Mouse (Mus musculus) MEL (cell line): ENCODE measurements around the gene Fbn1. TPM values are rescaled to one million over a fixed set of nuclear protein-coding genes. Genes with fewer than 3 reads are reported as not detected.

Source experiments
- DNase-seq: peaks from one replicate; pipeline ENCODE4 v3.0.0; 2011; ENCODE audit warnings: low read depth, low spot score
- H3K27ac ChIP-seq: 2 replicates; pipeline ENCODE4 v1.5.1; 2012; ENCODE audit warnings: low read depth, mild to moderate bottlenecking, control low read depth, low read length, moderate library complexity; ENCODE audit not compliant: control insufficient read depth
- H3K27me3 ChIP-seq, 2 experiments: fragments of 150-350 bp in 1 of 2; sonication (generic) in 1 of 2; 2 replicates each; pipeline ENCODE4 v1.6.1; 2012; ENCODE audit warnings: low read length in 2 of 2, mild to moderate bottlenecking in 2 of 2, improper control_type of control experiment in 1 of 2, moderate library complexity in 1 of 2; ENCODE audit not compliant: insufficient read depth in 2 of 2, control insufficient read depth in 1 of 2
- H3K36me3 ChIP-seq, 2 experiments: 2 replicates each; pipeline ENCODE4 v1.6.1; 2012 to 2014; ENCODE audit warnings: low read length in 2 of 2, improper control_type of control experiment in 1 of 2, inconsistent platforms in 1 of 2, mild to moderate bottlenecking in 1 of 2; ENCODE audit not compliant: insufficient read depth in 2 of 2, control insufficient read depth in 1 of 2
- H3K4me1 ChIP-seq, 2 experiments: fragments of 150-350 bp in 1 of 2; sonication (generic) in 1 of 2; 2 replicates each; pipeline ENCODE4 v1.6.1; 2012; ENCODE audit warnings: low read length in 2 of 2, improper control_type of control experiment in 1 of 2, mild to moderate bottlenecking in 1 of 2; ENCODE audit not compliant: insufficient read depth in 2 of 2, control insufficient read depth in 1 of 2
- H3K4me3 ChIP-seq, 2 experiments: fragments of 150-350 bp in 1 of 2; sonication (generic) in 1 of 2; 2 replicates each; pipeline ENCODE4 v1.5.1; 2012; ENCODE audit warnings: low read depth in 2 of 2, low read length in 2 of 2, mild to moderate bottlenecking in 2 of 2, moderate library complexity in 2 of 2, control low read depth in 1 of 2, improper control_type of control experiment in 1 of 2; ENCODE audit not compliant: control insufficient read depth in 1 of 2, insufficient read depth in 1 of 2
- H3K79me2 ChIP-seq: 2 replicates; pipeline ENCODE4 v1.6.1; 2012; ENCODE audit warnings: mild to moderate bottlenecking, low read length, moderate library complexity; ENCODE audit not compliant: control insufficient read depth, poor library complexity, insufficient read depth
- H3K9ac ChIP-seq: 2 replicates; pipeline ENCODE4 v1.6.1; 2012; ENCODE audit warnings: low read depth, mild to moderate bottlenecking, control low read depth, low read length, moderate library complexity; ENCODE audit not compliant: control insufficient read depth, poor library complexity, severe bottlenecking
- H3K9me3 ChIP-seq: fragments of 150-350 bp; sonication (generic); replicated peaks from 2 replicates; pipeline ENCODE4 v1.6.1; 2012; ENCODE audit warnings: mild to moderate bottlenecking, low read length, improper control_type of control experiment, moderate library complexity; ENCODE audit not compliant: insufficient read depth
- BHLHE40 ChIP-seq: IDR thresholded peaks from 2 replicates; pipeline ENCODE4 v1.6.1; 2012; ENCODE audit warnings: low read depth, mild to moderate bottlenecking, inconsistent platforms, low read length, improper control_type of control experiment, borderline replicate concordance
- CTCF ChIP-seq, 3 experiments: IDR thresholded peaks in 2 of 3; conservative IDR thresholded peaks in 1 of 3; 2 replicates each; pipeline ENCODE4 v1.5.1; 2011 to 2012; ENCODE audit warnings: low read length in 3 of 3, low read depth in 2 of 3, mild to moderate bottlenecking in 2 of 3, improper control_type of control experiment in 1 of 3, inconsistent platforms in 1 of 3, mixed read lengths in 1 of 3, moderate library complexity in 1 of 3; ENCODE audit not compliant: control insufficient read depth in 1 of 3, insufficient read depth in 1 of 3, poor library complexity in 1 of 3, severe bottlenecking in 1 of 3
- ELF1 ChIP-seq: IDR thresholded peaks from 2 replicates; pipeline ENCODE4 v1.6.1; 2014; ENCODE audit warnings: low read depth, mild to moderate bottlenecking, inconsistent platforms, low read length, improper control_type of control experiment, moderate library complexity
- EP300 ChIP-seq, 2 experiments: IDR thresholded peaks; 2 replicates each; pipeline ENCODE4 v1.6.1; 2011; ENCODE audit warnings: improper control_type of control experiment in 2 of 2, low read length in 2 of 2, low read depth in 1 of 2, mild to moderate bottlenecking in 1 of 2
- ETS1 ChIP-seq: IDR thresholded peaks from 2 replicates; pipeline ENCODE4 v1.6.1; 2012; ENCODE audit warnings: low read depth, mild to moderate bottlenecking, inconsistent platforms, low read length, improper control_type of control experiment, moderate library complexity
- GABPA ChIP-seq: IDR thresholded peaks from 2 replicates; pipeline ENCODE4 v1.6.1; 2012; ENCODE audit warnings: low read depth, mild to moderate bottlenecking, inconsistent platforms, low read length, improper control_type of control experiment, moderate library complexity
- GATA1 ChIP-seq: IDR thresholded peaks from 2 replicates; pipeline ENCODE4 v1.6.1; 2011; ENCODE audit warnings: low read depth, low read length, improper control_type of control experiment
- HCFC1 ChIP-seq: IDR thresholded peaks from 2 replicates; pipeline ENCODE4 v1.6.1; 2012; ENCODE audit warnings: low read depth, mild to moderate bottlenecking, inconsistent platforms, low read length, improper control_type of control experiment, moderate library complexity
- JUND ChIP-seq: IDR thresholded peaks from 2 replicates; pipeline ENCODE4 v1.6.1; 2011; ENCODE audit warnings: low read depth, mild to moderate bottlenecking, improper control_type of control experiment, low read length
- KAT2A ChIP-seq: conservative IDR thresholded peaks from 2 replicates; pipeline ENCODE4 v1.6.1; 2012; ENCODE audit warnings: low read depth, low read length, improper control_type of control experiment, inconsistent platforms
- MAFK ChIP-seq: IDR thresholded peaks from 2 replicates; pipeline ENCODE4 v1.6.1; 2011; ENCODE audit warnings: low read depth, mild to moderate bottlenecking, low read length, improper control_type of control experiment, borderline replicate concordance
- MAX ChIP-seq: IDR thresholded peaks from 2 replicates; pipeline ENCODE4 v1.6.1; 2011; ENCODE audit warnings: low read length, improper control_type of control experiment
- MAZ ChIP-seq: IDR thresholded peaks from 2 replicates; pipeline ENCODE4 v1.6.1; 2012; ENCODE audit warnings: low read depth, mild to moderate bottlenecking, inconsistent platforms, low read length, improper control_type of control experiment
- MEF2A ChIP-seq: IDR thresholded peaks from 2 replicates; pipeline ENCODE4 v1.6.1; 2014; ENCODE audit warnings: low read depth, mild to moderate bottlenecking, inconsistent platforms, low read length, improper control_type of control experiment; ENCODE audit not compliant: poor library complexity, insufficient replicate concordance, severe bottlenecking; ENCODE audit errors: extremely low read depth
- MXI1 ChIP-seq: IDR thresholded peaks from 2 replicates; pipeline ENCODE4 v1.6.1; 2011; ENCODE audit warnings: mild to moderate bottlenecking, low read depth, low read length, improper control_type of control experiment
- MYB ChIP-seq: IDR thresholded peaks from 2 replicates; pipeline ENCODE4 v1.6.1; 2011; ENCODE audit warnings: mild to moderate bottlenecking, low read depth, low read length, improper control_type of control experiment
- NRF1 ChIP-seq: IDR thresholded peaks from 2 replicates; pipeline ENCODE4 v1.6.1; 2014; ENCODE audit warnings: low read depth, mild to moderate bottlenecking, inconsistent platforms, low read length, improper control_type of control experiment, moderate library complexity; ENCODE audit not compliant: poor library complexity, insufficient read depth, severe bottlenecking
- POLR2A ChIP-seq, 2 experiments: IDR thresholded peaks; 2 replicates each; pipeline ENCODE4 v1.6.1; 2011 to 2012; ENCODE audit warnings: low read length in 2 of 2, mild to moderate bottlenecking in 2 of 2, control low read depth in 1 of 2, improper control_type of control experiment in 1 of 2, low read depth in 1 of 2, moderate library complexity in 1 of 2; ENCODE audit not compliant: control insufficient read depth in 1 of 2, insufficient read depth in 1 of 2, poor library complexity in 1 of 2
- POLR2AphosphoS2 ChIP-seq: IDR thresholded peaks from 2 replicates; pipeline ENCODE4 v1.6.1; 2011; ENCODE audit warnings: low read length, improper control_type of control experiment
- RAD21 ChIP-seq: IDR thresholded peaks from 2 replicates; pipeline ENCODE4 v1.6.1; 2011; ENCODE audit warnings: mild to moderate bottlenecking, low read depth, low read length, improper control_type of control experiment
- SMC3 ChIP-seq: IDR thresholded peaks from 2 replicates; pipeline ENCODE4 v1.6.1; 2011; ENCODE audit warnings: low read depth, low read length, improper control_type of control experiment
- TAL1 ChIP-seq: IDR thresholded peaks from 2 replicates; pipeline ENCODE4 v1.6.1; 2012; ENCODE audit warnings: mild to moderate bottlenecking, inconsistent platforms, low read length, moderate library complexity, mixed read lengths
- TBP ChIP-seq: IDR thresholded peaks from 2 replicates; pipeline ENCODE4 v1.8.0; 2011; ENCODE audit warnings: low read depth, low read length, improper control_type of control experiment
- TCF12 ChIP-seq: IDR thresholded peaks from 2 replicates; pipeline ENCODE4 v1.6.1; 2014; ENCODE audit warnings: low read depth, mild to moderate bottlenecking, inconsistent platforms, low read length, improper control_type of control experiment, moderate library complexity
- UBTF ChIP-seq: IDR thresholded peaks from 2 replicates; pipeline ENCODE4 v1.6.1; 2012; ENCODE audit warnings: low read depth, mild to moderate bottlenecking, inconsistent platforms, low read length, improper control_type of control experiment, moderate library complexity, borderline replicate concordance; ENCODE audit not compliant: insufficient read depth
- USF1 ChIP-seq: IDR thresholded peaks from 2 replicates; pipeline ENCODE4 v1.6.1; 2014; ENCODE audit warnings: low read depth, mild to moderate bottlenecking, inconsistent platforms, low read length, improper control_type of control experiment, moderate library complexity
- USF2 ChIP-seq, 2 experiments: IDR thresholded peaks; 2 replicates each; pipeline ENCODE4 v1.6.1; 2011 to 2012; ENCODE audit warnings: improper control_type of control experiment in 2 of 2, low read length in 2 of 2, borderline replicate concordance in 1 of 2, inconsistent platforms in 1 of 2, low read depth in 1 of 2, mild to moderate bottlenecking in 1 of 2; ENCODE audit not compliant: insufficient read depth in 1 of 2
- ZKSCAN1 ChIP-seq: IDR thresholded peaks from 2 replicates; pipeline ENCODE4 v1.6.1; 2012; ENCODE audit warnings: low read depth, mild to moderate bottlenecking, inconsistent platforms, low read length, improper control_type of control experiment, moderate library complexity
- ZMIZ1 ChIP-seq: IDR thresholded peaks from 2 replicates; pipeline ENCODE4 v1.6.1; 2012; ENCODE audit warnings: low read depth, mild to moderate bottlenecking, inconsistent platforms, low read length, improper control_type of control experiment, moderate library complexity
- ZNF384 ChIP-seq: IDR thresholded peaks from 2 replicates; pipeline ENCODE4 v1.6.1; 2012; ENCODE audit warnings: low read depth, mild to moderate bottlenecking, inconsistent platforms, low read length, improper control_type of control experiment
- polyA plus RNA-seq, 2 experiments: library from polyadenylated mRNA; stranded (reverse) in 1 of 2; unstranded in 1 of 2; fragments of >175 nt in 1 of 2; fragments of >200 nt in 1 of 2; gene quantifications; 2 replicates each; pipeline versions ENCODE4 v1.2.1 to v1.2.4; 2012; ENCODE audit warnings: low replicate concordance in 2 of 2, low read depth in 1 of 2; ENCODE audit not compliant: insufficient read length in 2 of 2, insufficient read depth in 1 of 2, missing spikeins in 1 of 2
- total RNA-seq: library from RNA; depleted of rRNA; stranded (reverse); fragments of 300-350 nt; gene quantifications from 2 replicates; pipeline ENCODE4 v1.2.3, GENCODE M21; 2012

Fbn1 gene
- total and polyA plus RNA-seq, 3 experiments, result 0.01 TPM; not detected in 2

- no peak overlapping the region for H3K27ac ChIP-seq
- no peak for TF ChIP-seq MXI1
- no peak for TF ChIP-seq EP300 (IDR thresholded peaks at IDR 0.05; ENCODE audit: low read depth in 1 of 2, low read length in 2 of 2)
- no peak for TF ChIP-seq MEF2A
- no peak for TF ChIP-seq USF2 (IDR thresholded peaks at IDR 0.05; ENCODE audit: borderline replicate concordance in 1 of 2, insufficient read depth in 1 of 2, low read depth in 1 of 2, low read length in 2 of 2)
- no peak for TF ChIP-seq ETS1
- no peak for TF ChIP-seq ZNF384
- TF ChIP-seq MAZ, result no peak
- no peak for TF ChIP-seq MAX
- TF ChIP-seq POLR2AphosphoS2, result no peak
- TF ChIP-seq SMC3, result no peak
- TF ChIP-seq POLR2A (IDR thresholded peaks at IDR 0.05; ENCODE audit: control insufficient read depth in 1 of 2, insufficient read depth in 1 of 2, low read depth in 1 of 2, low read length in 2 of 2, poor library complexity in 1 of 2), result no peak
- TF ChIP-seq GATA1, result no peak
- no peak for TF ChIP-seq RAD21
- TF ChIP-seq MAFK, result no peak
- TF ChIP-seq NRF1, result no peak
- no peak for TF ChIP-seq CTCF (IDR thresholded peaks at IDR 0.05 in 2 of 3, conservative IDR thresholded peaks at IDR 0.05 in 1 of 3; ENCODE audit: control insufficient read depth in 1 of 3, insufficient read depth in 1 of 3, low read depth in 2 of 3, low read length in 3 of 3, poor library complexity in 1 of 3, severe bottlenecking in 1 of 3)
- TF ChIP-seq TAL1, result no peak
- TF ChIP-seq ZKSCAN1, result no peak
- no peak for TF ChIP-seq ZMIZ1
- TF ChIP-seq, all 39 proteins: peak for 0
- no peaks in the 10 kb centered on the region for H3K36me3 ChIP-seq
Observed at GRCm38 (mm10) chr2:125369666-125370065, 138.1 kb downstream of the Fbn1 start.

GRCm38 (mm10) chr2:125368616-125369015 is 139.2 kb downstream of the Fbn1 start:
- H3K36me3 ChIP-seq, result no peaks in the 10 kb centered on the region
- H3K9me3 ChIP-seq, result no peaks in the 10 kb centered on the region
- H3K9ac ChIP-seq, result no peak overlapping the region
- no peak for DNase-seq
- H3K4me3 ChIP-seq, result no peak overlapping the region
- no peaks in the 10 kb centered on the region for H3K4me1 ChIP-seq
- TF ChIP-seq POLR2AphosphoS2 (no peak), USF1 (no peak), TAL1 (no peak), MAFK (no peak), TBP (no peak), TCF12 (no peak), MEF2A (no peak), JUND (no peak), CTCF (IDR thresholded peaks at IDR 0.05 in 2 of 3, conservative IDR thresholded peaks at IDR 0.05 in 1 of 3; ENCODE audit: control insufficient read depth in 1 of 3, insufficient read depth in 1 of 3, low read depth in 2 of 3, low read length in 3 of 3, poor library complexity in 1 of 3, severe bottlenecking in 1 of 3) (no peak), HCFC1 (no peak), KAT2A (no peak), GATA1 (no peak), MYB (no peak), GABPA (no peak), UBTF (no peak), ZMIZ1 (no peak), BHLHE40 (no peak), ELF1 (no peak), MAX (no peak), NRF1 (no peak)
- peaks cover 0 to 3% of the 10 kb centered on the region in 2 experiments; a peak in 2 of 4 replicates for H3K27me3 ChIP-seq
- H3K27ac ChIP-seq, result no peak overlapping the region
- H3K79me2 ChIP-seq, result no peaks in the 10 kb centered on the region

More at GRCm38 (mm10) chr2:125369666-125370065, 138.1 kb downstream of the Fbn1 start:
- H3K9ac ChIP-seq, result no peak overlapping the region
- no peak overlapping the region for H3K4me3 ChIP-seq
- H3K27me3 ChIP-seq, result peaks cover 0 to 3% of the 10 kb centered on the region in 2 experiments; a peak in 2 of 4 replicates
- no peaks in the 10 kb centered on the region for H3K4me1 ChIP-seq
- H3K9me3 ChIP-seq, result no peaks in the 10 kb centered on the region
- H3K79me2 ChIP-seq, result no peaks in the 10 kb centered on the region
- no peak for DNase-seq
